Mouse (Mus musculus): ENCODE results near the gene Olfr1123. TPM values are rescaled to one million over a fixed set of nuclear protein-coding genes. Genes with fewer than 3 reads are reported as not detected.

The Olfr1123 gene
- polyA plus RNA-seq, 1 experiment, result not detected

- TF ChIP-seq CTCF (IDR thresholded peaks at IDR 0.05; ENCODE audit: control insufficient read depth, insufficient read depth, low read length) (no peak), POLR2A (IDR thresholded peaks at IDR 0.05; ENCODE audit: borderline replicate concordance, control insufficient read depth, low read depth, low read length) (no peak)
- Histone ChIP-seq H3K27ac (ENCODE audit: control insufficient read depth, insufficient read depth, low read depth, low read length, poor library complexity) (no peak within 1 kb of the TSS), H3K4me1 (ENCODE audit: control insufficient read depth, insufficient read depth, low read length) (no peaks in the 10 kb centered on the region), H3K4me3 (replicated peaks; ENCODE audit: control insufficient read depth, low read depth, low read length) (no peak within 1 kb of the TSS)
Observed at GRCm38 (mm10) chr2:87453662-87454061, 37.2 kb downstream of the Olfr1123 start, which contains the start of gene Olfr1126. Gene Olfr1126 (plus strand): TSS chr2:87453962.

- H3K4me3 ChIP-seq (replicated peaks; ENCODE audit: control insufficient read depth, low read depth, low read length), result no peak overlapping the region
- H3K27ac ChIP-seq (ENCODE audit: control insufficient read depth, insufficient read depth, low read depth, low read length, poor library complexity), result no peak overlapping the region
- H3K4me1 ChIP-seq (ENCODE audit: control insufficient read depth, insufficient read depth, low read length), result no peaks in the 10 kb centered on the region
- 65% methylated on average over 4 of the region's 4 CpGs for WGBS
- TF ChIP-seq POLR2A (IDR thresholded peaks at IDR 0.05; ENCODE audit: borderline replicate concordance, control insufficient read depth, low read depth, low read length) (no peak), CTCF (IDR thresholded peaks at IDR 0.05; ENCODE audit: control insufficient read depth, insufficient read depth, low read length) (no peak)
Observed at GRCm38 (mm10) chr2:87461769-87462168, 45.3 kb downstream of the Olfr1123 start.

Other genes starting within 250 kb of the Olfr1123 start
- 1.6 TPM in 1 of 2 replicates, not detected in the other for gene Olfr1112, start 228.8 kb upstream of the Olfr1123 start, polyA plus RNA-seq (2011; ENCODE audit: insufficient read depth, insufficient read length, low replicate concordance, missing spikeins)
- not detected in 2 replicates for gene Olfr1113, start 207.7 kb upstream of the Olfr1123 start, polyA plus RNA-seq (2011; ENCODE audit: insufficient read depth, insufficient read length, low replicate concordance, missing spikeins)
- gene Olfr1115, start 168.6 kb upstream of the Olfr1123 start, polyA plus RNA-seq (2011; ENCODE audit: insufficient read depth, insufficient read length, low replicate concordance, missing spikeins), result not detected in 2 replicates
- 0.13 TPM in 1 of 2 replicates, not detected in the other for gene Olfr1116, start 149.1 kb upstream of the Olfr1123 start, polyA plus RNA-seq (2011; ENCODE audit: insufficient read depth, insufficient read length, low replicate concordance, missing spikeins)
- gene Olfr1118, start 109.1 kb upstream of the Olfr1123 start, polyA plus RNA-seq (2011; ENCODE audit: insufficient read depth, insufficient read length, low replicate concordance, missing spikeins), result not detected in 2 replicates
- gene Olfr1120, start 61.8 kb upstream of the Olfr1123 start, polyA plus RNA-seq (2011; ENCODE audit: insufficient read depth, insufficient read length, low replicate concordance, missing spikeins), result not detected in 2 replicates
- gene Olfr1121, start 46.7 kb upstream of the Olfr1123 start, polyA plus RNA-seq (2011; ENCODE audit: insufficient read depth, insufficient read length, low replicate concordance, missing spikeins), result not detected in 2 replicates
- gene Olfr1122, start 30.8 kb upstream of the Olfr1123 start, polyA plus RNA-seq (2011; ENCODE audit: insufficient read depth, insufficient read length, low replicate concordance, missing spikeins), result not detected in 2 replicates
- gene Olfr1124, start 13.6 kb downstream of the Olfr1123 start, polyA plus RNA-seq (2011; ENCODE audit: insufficient read depth, insufficient read length, low replicate concordance, missing spikeins), result 0.79 and 1.2 TPM in 2 replicates
- gene Olfr1126, start 37.3 kb downstream of the Olfr1123 start, polyA plus RNA-seq (2011; ENCODE audit: insufficient read depth, insufficient read length, low replicate concordance, missing spikeins), result not detected in 2 replicates
- gene Pramel7, start 80.5 kb downstream of the Olfr1123 start, polyA plus RNA-seq (2011; ENCODE audit: insufficient read depth, insufficient read length, low replicate concordance, missing spikeins), result not detected in 2 replicates
- 1.5 TPM in 1 of 2 replicates, not detected in the other for gene Pramel6, start 89.9 kb downstream of the Olfr1123 start, polyA plus RNA-seq (2011; ENCODE audit: insufficient read depth, insufficient read length, low replicate concordance, missing spikeins)
- gene Olfr153, start 115.2 kb downstream of the Olfr1123 start, polyA plus RNA-seq (2011; ENCODE audit: insufficient read depth, insufficient read length, low replicate concordance, missing spikeins), result not detected in 2 replicates
- not detected in 2 replicates for gene Olfr1128, start 128.9 kb downstream of the Olfr1123 start, polyA plus RNA-seq (2011; ENCODE audit: insufficient read depth, insufficient read length, low replicate concordance, missing spikeins)
- not detected in 2 replicates for gene Olfr1129, start 157.3 kb downstream of the Olfr1123 start, polyA plus RNA-seq (2011; ENCODE audit: insufficient read depth, insufficient read length, low replicate concordance, missing spikeins)
- not detected in 2 replicates for gene Olfr1130, start 189.6 kb downstream of the Olfr1123 start, polyA plus RNA-seq (2011; ENCODE audit: insufficient read depth, insufficient read length, low replicate concordance, missing spikeins)
- gene Olfr1131, start 210.5 kb downstream of the Olfr1123 start, polyA plus RNA-seq (2011; ENCODE audit: insufficient read depth, insufficient read length, low replicate concordance, missing spikeins), result not detected in 2 replicates
- gene Olfr1132, start 220.9 kb downstream of the Olfr1123 start, polyA plus RNA-seq (2011; ENCODE audit: insufficient read depth, insufficient read length, low replicate concordance, missing spikeins), result not detected in 2 replicates
- gene Olfr1133, start 230.7 kb downstream of the Olfr1123 start, polyA plus RNA-seq (2011; ENCODE audit: insufficient read depth, insufficient read length, low replicate concordance, missing spikeins), result not detected in 2 replicates
- gene Olfr1134, start 241.8 kb downstream of the Olfr1123 start, polyA plus RNA-seq (2011; ENCODE audit: insufficient read depth, insufficient read length, low replicate concordance, missing spikeins), result not detected in 2 replicates

Data from bone marrow, adult 2 months (tissue).